Mouse (Mus musculus) cerebellum, adult 11 months (tissue): ENCODE results near the gene Als2cr12.
"Not testable (repeated sequence)": the region's sequence is repeated elsewhere in the genome, so short reads cannot be mapped to it uniquely, and the experiment has no call there.

Source experiments
- DNase-seq: peaks from one replicate; pipeline ENCODE4 v3.0.0; 2022

Gene Als2cr12

DNA sequence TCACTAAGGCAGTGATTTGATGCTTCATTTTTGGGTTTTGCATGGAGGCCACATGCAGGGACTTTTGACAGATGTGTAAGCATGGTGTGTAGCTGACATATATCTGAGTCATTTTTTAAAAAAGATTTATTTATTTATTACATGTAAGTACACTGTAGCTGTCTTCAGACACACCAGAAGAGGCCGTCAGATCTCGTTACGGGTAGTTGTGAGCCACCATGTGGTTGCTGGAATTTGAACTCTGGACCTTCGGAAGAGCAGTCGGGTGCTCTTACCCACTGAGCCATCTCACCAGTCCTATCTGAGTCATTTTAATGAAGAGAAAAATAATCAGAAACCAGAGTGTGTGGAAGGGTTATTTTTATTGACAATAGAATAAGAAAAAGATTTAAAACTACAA lies 86.2 kb downstream of the Als2cr12 start:
- not testable (repeated sequence) for DNase-seq

DNA sequence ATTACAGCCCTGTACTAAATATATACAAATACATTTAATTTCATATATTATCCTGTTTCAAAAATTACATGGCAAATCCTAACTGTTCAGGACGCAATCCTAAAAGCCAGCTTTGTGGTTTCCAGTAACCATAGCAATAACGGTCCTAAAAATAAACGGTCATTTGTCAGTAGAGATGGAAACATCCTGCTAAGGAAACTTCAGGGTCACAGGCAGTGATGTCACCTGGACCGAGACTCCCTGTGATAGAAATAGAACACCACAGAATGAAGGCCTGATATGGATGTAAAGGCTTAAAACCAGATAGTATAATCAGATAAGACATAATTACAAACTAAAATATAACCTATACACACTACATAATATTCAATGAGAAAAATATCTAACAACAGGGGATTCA lies 92.1 kb downstream of the Als2cr12 start:
- DNase-seq: no peak

DNA sequence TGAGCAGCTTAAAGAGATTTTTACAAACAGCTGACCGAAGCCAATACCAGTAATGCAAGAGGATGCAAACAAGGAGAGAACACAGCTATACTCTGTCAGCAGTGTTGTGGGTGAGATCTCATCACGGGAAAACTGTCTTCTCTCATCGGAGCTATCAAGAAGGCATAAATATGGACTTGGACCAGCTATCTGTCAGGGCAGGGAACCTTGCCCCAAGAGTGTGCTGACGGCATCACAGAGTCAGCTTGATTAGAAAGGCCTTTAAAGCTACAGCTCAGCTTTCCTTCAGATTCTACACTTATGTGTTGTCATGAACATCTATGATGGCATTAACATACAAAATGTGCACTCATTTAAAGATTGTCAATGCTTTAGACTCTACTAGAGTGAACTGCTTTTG lies 93.1 kb downstream of the Als2cr12 start:
- DNase-seq: no peak
